Mouse (Mus musculus): ENCODE measurements around the gene Mmel1. TPM values are rescaled to one million over a fixed set of nuclear protein-coding genes. Genes with fewer than 3 reads are reported as not detected.
A peak's percentile ranks its signal among the peaks of the same experiment; 100 is the strongest.

Gene Mmel1
- polyA plus RNA-seq, 1 experiment, result 0.10 TPM

DNA sequence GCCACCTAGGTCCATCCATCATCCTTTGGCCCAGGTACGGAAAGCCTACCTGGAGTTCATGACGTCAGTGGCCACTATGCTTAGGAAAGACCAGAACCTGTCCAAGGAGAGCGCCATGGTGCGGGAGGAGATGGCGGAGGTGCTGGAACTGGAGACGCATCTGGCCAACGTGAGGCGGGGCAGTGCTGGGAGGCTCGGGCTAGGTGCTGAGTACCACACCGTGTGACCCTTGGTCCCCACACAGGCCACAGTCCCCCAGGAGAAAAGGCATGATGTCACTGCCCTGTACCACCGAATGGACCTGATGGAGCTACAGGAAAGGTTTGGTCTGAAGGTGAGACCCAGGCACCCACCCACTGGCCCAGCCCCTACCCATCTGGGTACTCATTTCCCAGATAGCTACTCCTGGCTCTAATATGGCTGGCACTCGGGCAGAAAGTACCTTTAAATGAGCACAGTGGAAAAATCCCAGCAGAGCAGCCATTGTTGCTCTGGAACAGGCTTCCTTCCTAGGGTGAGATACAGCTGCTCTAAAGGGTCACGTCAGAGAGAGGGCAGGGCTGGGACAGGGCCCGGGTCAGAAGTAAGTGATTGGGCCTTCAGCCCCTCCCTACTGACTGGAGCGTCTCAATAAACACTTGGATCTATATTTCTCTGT lies 18.3 kb downstream of the Mmel1 start:
- no peaks in the 10 kb centered on the region for H3K27me3 ChIP-seq (ENCODE audit: control insufficient read depth, insufficient read depth, low read length)
- WGBS, result 76% methylated on average over 15 of the region's 15 CpGs
- H3K4me3 ChIP-seq (ENCODE audit: low read depth, low read length), result no peak overlapping the region
- peaks cover 5% of the 10 kb centered on the region; the same call in 1 of the 2 replicates for H3K4me1 ChIP-seq (ENCODE audit: control insufficient read depth, insufficient read depth, insufficient read length, low read length)
- no peak overlapping the region for H3K27ac ChIP-seq (ENCODE audit: insufficient read depth, low read depth, low read length)
- TF ChIP-seq POLR2A (IDR thresholded peaks at IDR 0.05; ENCODE audit: low read depth, low read length), result no peak
- no peak for TF ChIP-seq CTCF (IDR thresholded peaks at IDR 0.05; ENCODE audit: extremely low read depth, insufficient read length, insufficient replicate concordance, low read depth, low read length)
- H3K36me3 ChIP-seq (ENCODE audit: control insufficient read depth, insufficient read depth, low read length), result no peaks in the 10 kb centered on the region

DNA sequence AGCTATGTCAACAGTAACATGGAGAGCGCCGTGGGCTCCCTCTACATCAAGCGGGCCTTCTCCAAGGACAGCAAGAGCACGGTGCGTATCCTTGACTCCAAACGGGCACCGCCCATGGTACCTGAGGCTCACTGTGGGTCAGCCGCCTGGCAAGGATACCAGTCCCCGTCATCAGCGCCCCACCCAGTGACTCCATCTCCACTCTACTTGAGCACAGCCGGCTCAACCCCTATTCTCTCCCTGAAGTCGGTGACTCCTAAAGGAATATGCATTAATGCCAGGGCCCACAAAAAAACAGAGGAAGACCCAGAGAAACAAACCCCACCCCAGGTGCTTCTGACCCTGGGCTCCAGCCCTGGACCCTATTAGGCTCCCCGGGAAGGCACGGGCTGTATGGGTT lies 21.5 kb downstream of the Mmel1 start:
- Histone ChIP-seq H3K36me3 (ENCODE audit: control insufficient read depth, insufficient read depth, low read length) (peaks cover 6% of the 10 kb centered on the region; the same call in 1 of the 2 replicates), H3K27me3 (ENCODE audit: control insufficient read depth, insufficient read depth, low read length) (no peaks in the 10 kb centered on the region), H3K4me3 (ENCODE audit: low read depth, low read length) (no peak overlapping the region), H3K27ac (ENCODE audit: insufficient read depth, low read depth, low read length) (no peak overlapping the region), H3K4me1 (ENCODE audit: control insufficient read depth, insufficient read depth, insufficient read length, low read length) (no peaks in the 10 kb centered on the region; the same call in 1 of the 2 replicates)
- 57% methylated on average over 14 of the region's 14 CpGs for WGBS
- TF ChIP-seq POLR2A (IDR thresholded peaks at IDR 0.05; ENCODE audit: low read depth, low read length) (no peak), CTCF (IDR thresholded peaks at IDR 0.05; ENCODE audit: extremely low read depth, insufficient read length, insufficient replicate concordance, low read depth, low read length) (no peak)

DNA sequence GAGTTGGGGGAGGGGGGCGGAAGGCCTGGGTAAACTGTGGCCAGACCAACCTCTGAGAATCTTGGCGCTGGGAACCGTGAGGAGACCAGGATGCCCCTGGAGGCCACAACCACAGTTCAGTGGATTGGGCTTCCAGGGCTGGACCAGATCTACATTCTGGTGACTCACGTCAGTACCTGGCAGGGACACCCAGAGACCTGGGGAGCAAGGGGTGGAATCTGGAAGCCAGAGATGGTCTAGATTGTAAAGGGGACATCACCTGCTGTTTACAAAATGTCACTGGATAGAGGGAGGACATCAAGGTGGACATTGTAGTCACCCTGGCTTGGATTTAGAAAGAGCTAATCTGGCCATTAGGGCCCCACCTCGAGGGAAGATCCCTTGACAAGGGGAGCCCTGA lies 26.2 kb downstream of the Mmel1 start:
- H3K27me3 ChIP-seq (ENCODE audit: control insufficient read depth, insufficient read depth, low read length), result no peaks in the 10 kb centered on the region
- 85% methylated on average over 5 of the region's 5 CpGs for WGBS
- TF ChIP-seq CTCF (IDR thresholded peaks at IDR 0.05; ENCODE audit: extremely low read depth, insufficient read length, insufficient replicate concordance, low read depth, low read length) (no peak), POLR2A (IDR thresholded peaks at IDR 0.05; ENCODE audit: low read depth, low read length) (no peak)
- no peak overlapping the region for H3K27ac ChIP-seq (ENCODE audit: insufficient read depth, low read depth, low read length)
- no peak overlapping the region for H3K4me3 ChIP-seq (ENCODE audit: low read depth, low read length)
- peaks cover 17% of the 10 kb centered on the region for H3K36me3 ChIP-seq (ENCODE audit: control insufficient read depth, insufficient read depth, low read length)
- H3K4me1 ChIP-seq (ENCODE audit: control insufficient read depth, insufficient read depth, insufficient read length, low read length), result peaks cover 21% of the 10 kb centered on the region

DNA sequence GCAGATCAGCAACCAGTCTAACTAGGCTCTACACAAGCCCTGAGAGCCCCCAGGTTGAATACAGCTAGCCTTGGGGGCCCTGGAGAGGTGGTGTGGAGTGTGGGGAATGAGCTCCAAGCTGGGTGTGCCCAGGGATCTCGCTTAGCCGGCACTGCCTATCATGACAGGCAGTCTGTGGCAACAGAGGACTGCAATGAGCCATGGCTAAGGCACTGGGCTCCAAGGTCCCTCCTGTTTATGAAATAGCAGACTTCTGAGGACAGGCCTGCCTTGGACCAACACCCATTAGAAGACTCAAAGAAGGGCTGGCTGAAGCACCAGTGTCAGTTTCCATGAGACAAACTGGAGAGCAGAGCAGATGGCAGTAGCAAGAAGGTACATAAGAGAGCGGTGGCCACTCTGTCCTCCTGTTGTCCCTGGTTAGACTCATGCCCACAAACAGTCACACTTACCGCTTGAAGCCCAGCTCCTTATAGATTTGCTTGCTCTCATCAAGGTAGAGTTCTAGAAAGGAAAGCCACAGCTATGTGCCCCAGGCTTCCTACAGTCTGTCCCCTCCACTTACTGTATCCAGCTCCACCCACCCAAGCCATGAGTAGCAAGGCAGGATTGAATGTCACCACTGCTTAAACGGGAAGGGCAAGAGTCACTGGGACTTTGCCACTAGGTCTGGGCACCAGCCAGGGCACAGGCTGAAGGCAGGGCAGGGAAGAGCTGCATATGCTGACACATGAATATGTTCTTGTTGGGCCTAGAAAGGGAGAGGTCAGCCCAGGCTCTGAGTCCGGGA lies 28.5 kb downstream of the Mmel1 start:
- Histone ChIP-seq H3K4me1 (ENCODE audit: control insufficient read depth, insufficient read depth, insufficient read length, low read length) (peaks cover 21% of the 10 kb centered on the region), H3K4me3 (ENCODE audit: low read depth, low read length) (peak overlapping the region; percentile 73), H3K27ac (ENCODE audit: insufficient read depth, low read depth, low read length) (peak overlapping the region; percentile 55), H3K36me3 (ENCODE audit: control insufficient read depth, insufficient read depth, low read length) (peaks cover 17% of the 10 kb centered on the region), H3K27me3 (ENCODE audit: control insufficient read depth, insufficient read depth, low read length) (no peaks in the 10 kb centered on the region)
- WGBS, result 47% methylated on average over 6 of the region's 6 CpGs
- TF ChIP-seq CTCF (IDR thresholded peaks at IDR 0.05; ENCODE audit: extremely low read depth, insufficient read length, insufficient replicate concordance, low read depth, low read length) (no peak), POLR2A (IDR thresholded peaks at IDR 0.05; ENCODE audit: low read depth, low read length) (no peak; the same call in 1 of the 2 replicates)

DNA sequence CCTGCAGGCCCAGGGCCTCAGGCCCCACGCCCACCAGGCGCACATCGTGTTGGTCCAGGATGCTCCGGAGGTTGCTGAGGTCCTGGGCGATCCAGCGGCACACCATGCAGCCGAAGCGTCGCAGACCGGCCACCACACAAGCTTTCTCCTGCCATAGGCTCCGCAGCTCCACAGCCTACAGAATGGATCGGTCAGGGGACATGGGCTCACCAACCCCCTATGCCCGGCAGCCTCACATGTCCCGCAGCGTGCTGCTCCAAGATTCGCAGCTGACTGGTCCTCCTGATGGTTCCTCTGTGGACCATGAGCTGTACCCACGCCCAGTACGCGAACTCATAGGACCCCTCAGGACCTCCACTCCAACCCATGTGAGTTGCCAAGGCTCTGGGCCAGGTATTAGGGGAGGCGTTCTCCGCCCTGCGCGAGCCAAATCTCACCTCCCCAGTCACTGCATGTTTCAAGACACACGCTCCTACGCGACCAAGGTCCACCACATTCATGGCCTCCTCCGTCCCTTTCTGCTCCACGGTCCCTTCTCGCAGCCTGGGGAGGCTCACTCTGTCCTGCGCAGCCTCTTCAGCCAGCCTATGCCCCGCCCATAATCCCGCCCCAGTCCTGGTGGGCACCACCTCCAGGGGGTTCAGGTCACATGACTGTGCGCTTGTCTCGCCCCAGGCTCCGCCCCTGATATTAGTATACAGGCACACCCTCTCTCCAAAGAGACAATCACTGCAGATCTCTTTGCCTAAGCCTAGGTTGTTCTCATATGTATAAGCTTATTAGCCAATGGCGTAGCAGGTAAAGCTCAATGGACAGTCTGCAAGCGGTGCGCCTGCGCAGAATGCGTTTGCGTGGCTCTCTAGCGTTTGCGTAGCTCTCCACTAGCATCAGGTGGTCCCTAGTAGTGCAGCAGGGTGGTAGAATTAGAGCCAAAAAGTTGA lies 29.4 kb downstream of the Mmel1 start, which contains the start of gene Fam213b:
Gene Fam213b, minus strand, starts transcription at position 630 of the 941 bp plus-strand sequence.
- H3K27me3 ChIP-seq (ENCODE audit: control insufficient read depth, insufficient read depth, low read length), result no peaks in the 10 kb centered on the region
- H3K27ac ChIP-seq (ENCODE audit: insufficient read depth, low read depth, low read length), result peak within 1 kb of the TSS; percentile 55
- peaks cover 21% of the 10 kb centered on the region for H3K4me1 ChIP-seq (ENCODE audit: control insufficient read depth, insufficient read depth, insufficient read length, low read length)
- WGBS, result 3% methylated on average over 43 of the region's 43 CpGs
- H3K36me3 ChIP-seq (ENCODE audit: control insufficient read depth, insufficient read depth, low read length), result peaks cover 17% of the 10 kb centered on the region
- peak; percentile 87 for TF ChIP-seq POLR2A (IDR thresholded peaks at IDR 0.05; ENCODE audit: low read depth, low read length)
- TF ChIP-seq CTCF (IDR thresholded peaks at IDR 0.05; ENCODE audit: extremely low read depth, insufficient read length, insufficient replicate concordance, low read depth, low read length), result no peak
- H3K4me3 ChIP-seq (ENCODE audit: low read depth, low read length), result peak within 1 kb of the TSS; percentile 73

DNA sequence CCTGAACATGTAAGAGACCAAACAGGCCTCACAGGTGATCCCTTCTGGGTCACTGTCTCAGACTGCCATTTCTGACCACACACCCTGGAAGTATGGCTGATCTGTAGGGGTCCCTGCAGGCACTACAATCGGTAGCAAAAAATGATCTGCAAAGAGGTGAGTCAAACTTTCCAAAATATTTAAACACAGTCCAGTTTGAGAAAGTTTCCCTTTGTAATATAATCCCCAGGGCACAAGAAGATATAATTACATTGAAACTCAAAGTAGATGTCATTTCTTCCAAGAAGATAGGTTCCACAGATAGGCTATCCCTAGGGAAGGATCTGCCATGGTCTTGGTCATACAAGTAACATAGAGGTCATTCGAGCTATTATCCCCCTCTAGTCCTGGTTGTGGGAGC lies 33.0 kb downstream of the Mmel1 start:
- H3K36me3 ChIP-seq (ENCODE audit: control insufficient read depth, insufficient read depth, low read length), result no peaks in the 10 kb centered on the region
- WGBS, result 90% methylated on average over 2 of the region's 2 CpGs
- H3K27me3 ChIP-seq (ENCODE audit: control insufficient read depth, insufficient read depth, low read length), result no peaks in the 10 kb centered on the region
- H3K27ac ChIP-seq (ENCODE audit: insufficient read depth, low read depth, low read length), result no peak overlapping the region
- no peak for TF ChIP-seq POLR2A (IDR thresholded peaks at IDR 0.05; ENCODE audit: low read depth, low read length)
- no peak for TF ChIP-seq CTCF (IDR thresholded peaks at IDR 0.05; ENCODE audit: extremely low read depth, insufficient read length, insufficient replicate concordance, low read depth, low read length)
- H3K4me3 ChIP-seq (ENCODE audit: low read depth, low read length), result no peak overlapping the region
- peaks cover 8% of the 10 kb centered on the region for H3K4me1 ChIP-seq (ENCODE audit: control insufficient read depth, insufficient read depth, insufficient read length, low read length)

All from small intestine, adult 2 months (tissue).